Mouse (Mus musculus): Measurements from ENCODE around the gene Lsr. TPM values are rescaled to one million over a fixed set of nuclear protein-coding genes. Genes with fewer than 3 reads are reported as not detected.
A peak's percentile ranks its signal among the peaks of the same experiment; 100 is the strongest.
"Not testable (repeated sequence)": the region's sequence is repeated elsewhere in the genome, so short reads cannot be mapped to it uniquely, and the experiment has no call there.

Lsr gene
- polyA plus RNA-seq, 1 experiment from 2014 or later, result 101 TPM

GRCm38 (mm10) chr7:30935422-30936099 lies 37.7 kb downstream of the Lsr start:
- not testable (repeated sequence) for DNase-seq (ENCODE audit: low spot score); H3K27ac ChIP-seq (replicated peaks); H3K27me3 ChIP-seq (ENCODE audit: control insufficient read depth, insufficient read depth, low read length); ATAC-seq (ENCODE audit: low FRiP score, low TSS enrichment); H3K4me1 ChIP-seq (replicated peaks; ENCODE audit: control insufficient read depth, insufficient read depth); H3K9ac ChIP-seq (ENCODE audit: low read length); H3K4me2 ChIP-seq (replicated peaks; ENCODE audit: low read depth); H3K4me3 ChIP-seq (ENCODE audit: low read depth, low read length); H3K9me3 ChIP-seq (ENCODE audit: control insufficient read depth, low read length); H3K36me3 ChIP-seq (ENCODE audit: control insufficient read depth, insufficient read depth, low read length)
- 67% methylated on average over 6 of the region's 6 CpGs for WGBS

GRCm38 (mm10) chr7:30924581-30924980 lies 48.7 kb downstream of the Lsr start, which contains the start of gene Hamp2:
Hamp2 (minus strand) TSS chr7:30924681.
- H3K27ac ChIP-seq (replicated peaks); ATAC-seq (ENCODE audit: low FRiP score, low TSS enrichment); H3K4me2 ChIP-seq (replicated peaks; ENCODE audit: low read depth); H3K27me3 ChIP-seq (ENCODE audit: control insufficient read depth, insufficient read depth, low read length); DNase-seq (ENCODE audit: low spot score); H3K9me3 ChIP-seq (ENCODE audit: control insufficient read depth, low read length); H3K36me3 ChIP-seq (ENCODE audit: control insufficient read depth, insufficient read depth, low read length); H3K4me3 ChIP-seq (ENCODE audit: low read depth, low read length); H3K9ac ChIP-seq (ENCODE audit: low read length); H3K4me1 ChIP-seq (replicated peaks; ENCODE audit: control insufficient read depth, insufficient read depth): not testable (repeated sequence)
- 72% methylated on average over 2 of the region's 2 CpGs for WGBS

- Histone ChIP-seq H3K4me3 (ENCODE audit: low read depth, low read length) (no peak overlapping the region), H3K4me2 (replicated peaks; ENCODE audit: low read depth) (no peak overlapping the region), H3K27ac (replicated peaks) (no peak overlapping the region), H3K36me3 (ENCODE audit: control insufficient read depth, insufficient read depth, low read length) (no peaks in the 10 kb centered on the region), H3K9me3 (ENCODE audit: control insufficient read depth, low read length) (no peaks in the 10 kb centered on the region), H3K9ac (ENCODE audit: low read length) (no peak overlapping the region), H3K4me1 (replicated peaks; ENCODE audit: control insufficient read depth, insufficient read depth) (no peaks in the 10 kb centered on the region), H3K27me3 (ENCODE audit: control insufficient read depth, insufficient read depth, low read length) (no peaks in the 10 kb centered on the region)
- ATAC-seq (ENCODE audit: low FRiP score, low TSS enrichment), result no peak
- DNase-seq (ENCODE audit: low spot score), result no peak
- 51% methylated on average over 3 of the region's 3 CpGs for WGBS
- no peak for TF ChIP-seq EP300 (optimal IDR thresholded peaks at IDR 0.05)
- TF ChIP-seq CTCF (IDR thresholded peaks at IDR 0.05; ENCODE audit: low read depth), result no peak
Measured at GRCm38 (mm10) chr7:30924071-30924470, 49.2 kb downstream of the Lsr start.

GRCm38 (mm10) chr7:30922490-30922889 lies 50.8 kb downstream of the Lsr start:
- H3K4me1 ChIP-seq (replicated peaks; ENCODE audit: control insufficient read depth, insufficient read depth); H3K9ac ChIP-seq (ENCODE audit: low read length); H3K27ac ChIP-seq (replicated peaks); H3K9me3 ChIP-seq (ENCODE audit: control insufficient read depth, low read length); H3K4me2 ChIP-seq (replicated peaks; ENCODE audit: low read depth); H3K4me3 ChIP-seq (ENCODE audit: low read depth, low read length); ATAC-seq (ENCODE audit: low FRiP score, low TSS enrichment); H3K36me3 ChIP-seq (ENCODE audit: control insufficient read depth, insufficient read depth, low read length); H3K27me3 ChIP-seq (ENCODE audit: control insufficient read depth, insufficient read depth, low read length); DNase-seq (ENCODE audit: low spot score): not testable (repeated sequence)
- WGBS, result 35% methylated on average over 2 of the region's 3 CpGs

GRCm38 (mm10) chr7:30920217-30920616 lies 53.0 kb downstream of the Lsr start:
- WGBS, result 48% methylated on average over 3 of the region's 3 CpGs
- DNase-seq (ENCODE audit: low spot score), result peak; percentile 77
- Histone ChIP-seq H3K4me1 (replicated peaks; ENCODE audit: control insufficient read depth, insufficient read depth) (no peaks in the 10 kb centered on the region), H3K27me3 (ENCODE audit: control insufficient read depth, insufficient read depth, low read length) (no peaks in the 10 kb centered on the region), H3K4me2 (replicated peaks; ENCODE audit: low read depth) (no peak overlapping the region), H3K27ac (replicated peaks) (no peak overlapping the region), H3K4me3 (ENCODE audit: low read depth, low read length) (no peak overlapping the region), H3K9me3 (ENCODE audit: control insufficient read depth, low read length) (no peaks in the 10 kb centered on the region), H3K9ac (ENCODE audit: low read length) (no peak overlapping the region), H3K36me3 (ENCODE audit: control insufficient read depth, insufficient read depth, low read length) (no peaks in the 10 kb centered on the region)
- TF ChIP-seq CTCF (IDR thresholded peaks at IDR 0.05; ENCODE audit: low read depth) (no peak), EP300 (optimal IDR thresholded peaks at IDR 0.05) (no peak)
- peak; percentile 66 for ATAC-seq (ENCODE audit: low FRiP score, low TSS enrichment)

- Histone ChIP-seq H3K27ac (replicated peaks) (no peak overlapping the region), H3K9ac (ENCODE audit: low read length) (no peak overlapping the region), H3K27me3 (ENCODE audit: control insufficient read depth, insufficient read depth, low read length) (no peaks in the 10 kb centered on the region), H3K4me1 (replicated peaks; ENCODE audit: control insufficient read depth, insufficient read depth) (no peaks in the 10 kb centered on the region), H3K4me2 (replicated peaks; ENCODE audit: low read depth) (no peak overlapping the region), H3K36me3 (ENCODE audit: control insufficient read depth, insufficient read depth, low read length) (no peaks in the 10 kb centered on the region), H3K9me3 (ENCODE audit: control insufficient read depth, low read length) (no peaks in the 10 kb centered on the region), H3K4me3 (ENCODE audit: low read depth, low read length) (no peak overlapping the region)
- ATAC-seq (ENCODE audit: low FRiP score, low TSS enrichment), result no peak
- DNase-seq (ENCODE audit: low spot score), result no peak
- 47% methylated on average over 4 of the region's 4 CpGs for WGBS
- TF ChIP-seq CTCF (IDR thresholded peaks at IDR 0.05; ENCODE audit: low read depth) (no peak), EP300 (optimal IDR thresholded peaks at IDR 0.05) (no peak)
Measured at GRCm38 (mm10) chr7:30917219-30917618, 56.0 kb downstream of the Lsr start.

All from stomach, postnatal 0 days (tissue).